Mouse (Mus musculus): ENCODE data around the gene Coro1c. TPM values are rescaled to one million over a fixed set of nuclear protein-coding genes. Genes with fewer than 3 reads are reported as not detected.

The Coro1c gene
- total and polyA plus RNA-seq, 3 experiments: 66.1 to 87.4 (median 69.9) TPM

DNA sequence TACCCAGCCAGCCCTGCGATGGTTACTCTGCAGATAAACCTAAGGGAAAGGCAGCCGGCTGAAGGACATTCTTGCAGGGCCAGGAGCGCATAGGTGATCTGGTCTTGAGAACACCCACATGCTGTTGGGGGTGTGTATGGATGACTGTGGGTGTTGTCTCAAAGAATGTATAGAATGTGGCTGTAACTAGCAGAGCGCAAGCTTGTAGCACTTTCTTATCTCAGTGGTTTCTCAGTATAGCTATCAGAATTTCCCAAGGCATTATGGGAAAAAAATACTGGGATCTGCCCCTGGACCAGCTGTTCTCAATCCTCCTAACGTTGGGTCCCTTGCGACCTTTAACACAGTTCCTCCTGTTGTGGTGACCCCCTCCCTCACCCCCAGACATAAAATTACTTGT lies 25.3 kb upstream of the Coro1c start:
- H3K4me1 ChIP-seq (ENCODE audit: control insufficient read depth in 1 of 2, insufficient read depth in 2 of 2): peaks cover 0 to 16% of the 10 kb centered on the region in 2 experiments; a peak in 2 of 4 replicates
- DNase-seq (ENCODE audit: extremely low read depth): no peak
- H3K9me3 ChIP-seq (replicated peaks; ENCODE audit: low read length): peaks cover 1% of the 10 kb centered on the region
- TF ChIP-seq UBTF (IDR thresholded peaks at IDR 0.05; ENCODE audit: low read depth, low read length) (no peak), JUND (conservative IDR thresholded peaks at IDR 0.05; ENCODE audit: low read depth, low read length) (no peak), SIN3A (IDR thresholded peaks at IDR 0.05; ENCODE audit: low read length) (no peak)
- no peak overlapping the region for H3K4me3 ChIP-seq (replicated peaks in 1 of 3; ENCODE audit: low read depth in 2 of 3, low read length in 2 of 3, poor library complexity in 1 of 3)
- H3K27me3 ChIP-seq (replicated peaks): no peaks in the 10 kb centered on the region
- H3K36me3 ChIP-seq (replicated peaks in 1 of 2; ENCODE audit: control insufficient read depth in 1 of 2, insufficient read depth in 1 of 2, low read length in 1 of 2): peaks cover 0 to 10% of the 10 kb centered on the region in 2 experiments
- in situ Hi-C loops (cut with MboI; ENCODE audit: low pct_ligation_motif_present, low pct_unique_long_range_greater_than_20kb, low sequenced_read_pairs): loop anchor here (10.0 kb wide), 1 partner anchor 79 kb away; no protein-coding TSS in a partner anchor
- no peaks in the 10 kb centered on the region for H3K79me2 ChIP-seq (replicated peaks; ENCODE audit: control insufficient read depth, extremely low read depth, insufficient read depth, poor library complexity, severe bottlenecking)
- no peak overlapping the region for H3K9ac ChIP-seq (ENCODE audit: insufficient read depth, low read depth)
- no peak overlapping the region for H3K4me2 ChIP-seq (ENCODE audit: insufficient read depth, low read depth, poor library complexity, severe bottlenecking)
- H3K27ac ChIP-seq (ENCODE audit: insufficient read depth, low read depth): no peak overlapping the region
- dilution Hi-C loops (cut with MboI; ENCODE audit: extremely low pct_ligation_motif_present, extremely low pct_unique_long_range_greater_than_20kb, low sequenced_read_pairs): no loop called here

DNA sequence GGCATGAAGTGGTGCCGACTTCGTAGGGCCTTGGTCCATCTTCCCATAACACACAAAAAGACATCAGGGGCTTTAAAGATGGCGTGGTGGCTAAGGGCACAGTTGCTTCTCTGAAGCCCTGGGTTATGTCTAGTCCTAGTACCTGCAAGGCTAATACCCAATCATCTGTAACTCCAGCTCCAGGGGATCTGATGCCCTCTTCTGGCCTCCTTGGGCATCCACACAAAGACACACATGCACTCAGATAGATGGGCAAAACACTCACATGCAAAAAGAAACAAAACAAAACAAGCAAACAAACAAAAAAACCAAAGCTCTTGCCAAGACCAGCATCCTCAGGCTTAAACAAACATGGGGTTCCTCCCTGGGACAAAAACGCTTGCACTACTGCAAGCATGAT lies 24.9 kb upstream of the Coro1c start:
- dilution Hi-C loops (cut with MboI; ENCODE audit: extremely low pct_ligation_motif_present, extremely low pct_unique_long_range_greater_than_20kb, low sequenced_read_pairs) (no loop called here), in situ Hi-C loops (cut with MboI; ENCODE audit: low pct_ligation_motif_present, low pct_unique_long_range_greater_than_20kb, low sequenced_read_pairs) (loop anchor here (10.0 kb wide), 1 partner anchor 79 kb away; no protein-coding TSS in a partner anchor)
- H3K9me3 ChIP-seq (replicated peaks; ENCODE audit: low read length): peaks cover 3% of the 10 kb centered on the region
- DNase-seq (ENCODE audit: extremely low read depth): peak; percentile 11
- peaks cover 0 to 8% of the 10 kb centered on the region in 2 experiments for H3K36me3 ChIP-seq (replicated peaks in 1 of 2; ENCODE audit: control insufficient read depth in 1 of 2, insufficient read depth in 1 of 2, low read length in 1 of 2)
- H3K27me3 ChIP-seq (replicated peaks): no peaks in the 10 kb centered on the region
- TF ChIP-seq ELF1 (IDR thresholded peaks at IDR 0.05; ENCODE audit: low read depth, low read length) (no peak), CTCF (conservative IDR thresholded peaks at IDR 0.05 in 1 of 2, IDR thresholded peaks at IDR 0.05 in 1 of 2; ENCODE audit: low read depth in 2 of 2, low read length in 2 of 2) (peak in 1 of 2 experiments; percentile 56; a peak in 2 of 4 replicates), TCF12 (IDR thresholded peaks at IDR 0.05; ENCODE audit: low read depth, low read length) (no peak), IRF4 (IDR thresholded peaks at IDR 0.05; ENCODE audit: low read depth, low read length) (no peak), BHLHE40 (IDR thresholded peaks at IDR 0.05; ENCODE audit: low read depth, low read length) (no peak), HCFC1 (IDR thresholded peaks at IDR 0.05; ENCODE audit: low read depth, low read length) (no peak), ZNF384 (IDR thresholded peaks at IDR 0.05; ENCODE audit: low read depth, low read length) (no peak), PAX5 (IDR thresholded peaks at IDR 0.05; ENCODE audit: low read length) (no peak), JUN (IDR thresholded peaks at IDR 0.05; ENCODE audit: insufficient read depth, low read depth, low read length) (no peak), POLR2A (IDR thresholded peaks at IDR 0.05; ENCODE audit: low read depth, low read length) (no peak), SMC3 (IDR thresholded peaks at IDR 0.05; ENCODE audit: low read depth, low read length) (peak; percentile 44), ZC3H11A (IDR thresholded peaks at IDR 0.05; ENCODE audit: low read depth, low read length) (no peak), UBTF (IDR thresholded peaks at IDR 0.05; ENCODE audit: low read depth, low read length) (no peak), RAD21 (IDR thresholded peaks at IDR 0.05; ENCODE audit: low read depth, low read length) (peak; percentile 50), NELFE (IDR thresholded peaks at IDR 0.05; ENCODE audit: low read depth, low read length) (no peak), TBP (conservative IDR thresholded peaks at IDR 0.05; ENCODE audit: low read depth, low read length) (no peak)
- peaks cover 0 to 13% of the 10 kb centered on the region in 2 experiments; a peak in 2 of 4 replicates for H3K4me1 ChIP-seq (ENCODE audit: control insufficient read depth in 1 of 2, insufficient read depth in 2 of 2)
- no peak overlapping the region for H3K4me3 ChIP-seq (replicated peaks in 1 of 3; ENCODE audit: low read depth in 2 of 3, low read length in 2 of 3, poor library complexity in 1 of 3)
- no peaks in the 10 kb centered on the region for H3K79me2 ChIP-seq (replicated peaks; ENCODE audit: control insufficient read depth, extremely low read depth, insufficient read depth, poor library complexity, severe bottlenecking)
- H3K9ac ChIP-seq (ENCODE audit: insufficient read depth, low read depth): no peak overlapping the region
- H3K27ac ChIP-seq (ENCODE audit: insufficient read depth, low read depth): no peak overlapping the region
- no peak overlapping the region for H3K4me2 ChIP-seq (ENCODE audit: insufficient read depth, low read depth, poor library complexity, severe bottlenecking)

Measured in CH12.LX (cell line).